Mouse (Mus musculus): ENCODE data around the gene Mvp.

The Mvp gene

DNA sequence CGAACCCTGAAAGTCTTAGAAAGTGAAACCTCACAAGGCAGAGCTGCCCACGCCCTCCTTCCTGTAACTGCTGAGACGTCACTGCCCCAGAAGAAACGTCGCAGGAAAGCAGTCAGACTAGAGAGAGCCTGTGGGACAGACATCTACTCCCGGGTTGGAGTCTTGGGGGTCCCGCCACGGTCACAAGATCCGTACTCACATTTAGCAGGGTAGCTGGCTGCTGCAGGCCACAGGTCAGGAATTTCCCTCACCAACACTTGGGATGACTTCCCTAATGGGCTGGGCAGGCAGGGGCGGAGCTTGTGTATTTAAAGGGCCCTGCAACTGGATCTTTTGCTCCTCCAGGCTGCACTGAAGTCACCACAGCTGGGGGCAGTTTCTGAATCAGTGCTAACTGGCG lies at the start of gene Mvp:
Mvp (minus strand) TSS at position 302 of the 400 bp plus-strand sequence.
- peak in 1 of 2 experiments; percentile 68 for DNase-seq (ENCODE audit: low read depth in 1 of 2, low spot score in 2 of 2)

- no peak for DNase-seq (ENCODE audit: low read depth in 1 of 2, low spot score in 2 of 2)
Measured at GRCm38 (mm10) chr7:127055026-127055585, 40.7 kb upstream of the Mvp start.

GRCm38 (mm10) chr7:127041851-127042672 lies 27.6 kb upstream of the Mvp start, which contains the start of gene Kif22:
TSS of gene Kif22 (minus strand) at chr7:127042471.
- DNase-seq (ENCODE audit: low read depth in 1 of 2, low spot score in 2 of 2): peak; percentile 48 to 81

GRCm38 (mm10) chr7:127031244-127031643 lies 16.8 kb upstream of the Mvp start:
- DNase-seq (ENCODE audit: low read depth in 1 of 2, low spot score in 2 of 2): no peak

DNA sequence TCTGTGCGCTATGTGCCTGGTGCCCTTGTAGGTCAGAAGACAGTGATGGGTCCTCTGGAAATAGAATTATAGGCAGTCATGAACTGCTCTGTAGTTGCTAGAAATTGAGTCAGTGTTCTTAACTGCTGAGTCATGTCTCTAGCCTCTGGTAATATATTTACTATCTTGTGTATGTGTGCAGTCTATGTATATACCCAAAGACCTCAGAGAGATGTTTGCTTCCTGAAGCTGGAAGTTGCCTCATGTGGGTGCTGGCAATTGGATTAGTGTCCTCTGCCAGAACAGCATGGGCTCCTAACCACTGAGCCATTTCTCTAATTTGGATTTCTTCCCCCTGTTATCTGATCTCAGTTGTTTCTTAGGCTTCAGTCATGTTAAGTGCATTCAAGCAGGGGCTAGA lies 15.8 kb upstream of the Mvp start:
- DNase-seq (ENCODE audit: low read depth in 1 of 2, low spot score in 2 of 2): no peak

DNA sequence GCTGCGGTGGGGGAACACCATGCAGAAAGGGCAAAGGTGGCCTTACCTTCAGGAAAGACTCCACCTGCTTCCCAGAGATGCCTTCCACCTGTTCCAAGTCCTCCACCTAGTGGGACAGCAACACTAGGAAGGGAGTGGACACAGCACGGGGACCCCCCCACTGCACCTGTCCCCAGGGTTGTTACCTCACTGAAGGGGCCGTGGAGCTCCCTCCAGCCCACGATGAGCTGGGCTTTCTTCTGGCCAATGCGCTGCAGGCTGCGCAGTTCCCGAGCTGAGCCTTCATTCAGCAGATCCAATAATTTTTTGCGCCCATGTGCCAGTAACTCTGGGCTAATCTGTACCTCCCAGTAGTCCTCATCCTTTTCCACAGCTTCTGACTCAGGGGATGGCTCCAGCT lies 13.5 kb upstream of the Mvp start:
- DNase-seq (ENCODE audit: low read depth in 1 of 2, low spot score in 2 of 2): no peak

- DNase-seq (ENCODE audit: low read depth in 1 of 2, low spot score in 2 of 2): peak; percentile 97 to 98
Measured at GRCm38 (mm10) chr7:127026984-127027726, 12.7 kb upstream of the Mvp start, which contains the start of gene Maz. TSS of gene Maz (minus strand) at chr7:127027037.

GRCm38 (mm10) chr7:127026616-127026983 lies 12.2 kb upstream of the Mvp start:
- DNase-seq (ENCODE audit: low read depth in 1 of 2, low spot score in 2 of 2): no peak

DNA sequence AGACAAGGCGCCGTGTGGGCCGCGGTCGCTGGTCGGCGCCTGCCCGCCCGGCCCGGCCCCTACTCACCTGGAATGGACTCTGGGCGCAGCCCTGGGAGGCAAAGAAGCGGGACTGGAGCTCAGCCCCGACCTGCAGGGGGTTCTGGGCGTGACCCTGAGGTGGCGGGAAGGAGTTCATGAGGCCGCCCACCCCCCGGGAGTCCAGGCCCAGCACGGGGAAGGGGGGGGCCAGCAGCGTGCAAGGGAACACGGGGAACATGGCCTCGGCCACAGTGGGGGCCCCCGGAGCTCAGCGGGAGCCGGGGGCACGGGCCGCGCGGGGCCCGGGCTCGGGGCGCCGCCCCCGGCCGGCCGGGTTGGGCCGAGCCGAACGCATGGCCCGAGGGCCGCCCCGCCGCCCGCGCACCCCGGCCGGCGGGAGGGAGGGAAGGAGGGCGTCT lies 11.8 kb upstream of the Mvp start:
- DNase-seq (ENCODE audit: low read depth in 1 of 2, low spot score in 2 of 2): peak; percentile 18 to 34

DNA sequence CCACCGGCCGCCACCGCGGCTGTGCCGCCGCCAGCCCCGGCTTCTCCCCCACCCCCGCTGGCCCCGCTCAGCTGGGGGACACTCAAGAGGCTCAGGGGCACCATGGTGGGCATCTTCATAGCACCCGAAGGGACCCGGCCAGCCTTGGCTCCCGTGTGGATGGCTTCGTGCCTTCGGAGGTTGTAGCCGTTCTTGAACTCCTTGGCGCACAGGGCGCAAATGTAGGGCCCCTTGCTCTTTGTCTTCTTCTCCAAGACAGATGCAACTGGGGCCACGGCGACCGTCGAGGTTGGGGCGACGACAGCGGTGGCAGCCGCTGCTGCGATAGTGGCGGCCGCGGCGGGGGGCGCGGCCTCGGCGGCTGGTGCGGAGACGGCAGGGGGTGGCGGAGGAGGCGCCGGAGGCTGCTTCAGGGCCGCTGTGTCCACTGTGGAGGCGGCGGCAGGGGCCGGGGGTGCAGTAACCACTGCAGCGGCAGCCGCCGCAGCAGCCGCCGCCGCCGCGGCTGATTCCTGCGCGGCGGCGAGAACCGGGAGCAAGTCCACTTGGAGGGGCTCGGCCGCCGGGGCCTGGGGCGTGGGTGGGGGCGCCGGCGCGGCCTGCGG lies 11.2 kb upstream of the Mvp start:
- no peak for DNase-seq (ENCODE audit: low read depth in 1 of 2, low spot score in 2 of 2)

GRCm38 (mm10) chr7:127024755-127025555 lies 10.5 kb upstream of the Mvp start:
- peak; percentile 42 to 64 for DNase-seq (ENCODE audit: low read depth in 1 of 2, low spot score in 2 of 2)

DNA sequence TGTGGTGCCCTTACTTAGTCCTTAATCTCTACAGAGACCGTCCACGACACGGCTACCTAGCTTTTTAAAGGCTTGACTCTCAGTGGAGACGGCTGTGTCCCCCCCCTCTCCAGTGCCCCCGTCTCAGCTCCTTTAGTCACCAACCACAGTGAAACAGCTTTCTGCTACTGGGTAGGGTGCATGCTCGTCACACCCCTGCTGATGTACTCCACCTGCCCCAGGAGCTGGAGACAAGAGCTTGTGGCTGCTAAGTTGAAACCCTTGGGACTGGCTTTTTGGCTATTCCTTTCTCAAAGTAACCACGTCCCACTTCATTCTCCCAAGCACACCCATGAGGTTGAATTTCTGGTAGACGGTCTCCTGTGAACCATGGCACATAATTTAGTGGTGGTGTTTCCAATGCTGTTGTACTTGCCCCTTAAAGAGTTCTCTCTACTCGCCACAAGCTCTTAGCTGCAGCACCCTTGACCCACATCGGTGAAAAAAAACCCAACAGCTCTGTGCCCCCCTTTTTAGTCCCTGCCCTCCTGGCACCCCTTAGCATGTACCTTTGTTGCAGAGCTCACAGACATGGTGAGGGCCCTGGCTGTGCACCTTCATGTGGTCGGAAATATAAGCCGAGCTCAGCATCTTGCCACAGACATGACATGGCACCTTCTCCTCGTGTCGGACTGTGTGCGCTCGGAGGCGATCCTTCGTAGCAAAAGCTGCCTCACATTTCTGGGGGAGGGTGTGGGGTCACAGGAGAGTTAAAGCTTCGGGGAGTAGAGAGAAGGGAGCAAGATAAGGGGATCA lies 9.7 kb upstream of the Mvp start:
- DNase-seq (ENCODE audit: low read depth in 1 of 2, low spot score in 2 of 2): no peak

- no peak for DNase-seq (ENCODE audit: low read depth in 1 of 2, low spot score in 2 of 2)
Measured at GRCm38 (mm10) chr7:127023272-127023691, 8.9 kb upstream of the Mvp start.

- no peak for DNase-seq (ENCODE audit: low read depth in 1 of 2, low spot score in 2 of 2)
Measured at GRCm38 (mm10) chr7:127022528-127023271, 8.3 kb upstream of the Mvp start.

DNA sequence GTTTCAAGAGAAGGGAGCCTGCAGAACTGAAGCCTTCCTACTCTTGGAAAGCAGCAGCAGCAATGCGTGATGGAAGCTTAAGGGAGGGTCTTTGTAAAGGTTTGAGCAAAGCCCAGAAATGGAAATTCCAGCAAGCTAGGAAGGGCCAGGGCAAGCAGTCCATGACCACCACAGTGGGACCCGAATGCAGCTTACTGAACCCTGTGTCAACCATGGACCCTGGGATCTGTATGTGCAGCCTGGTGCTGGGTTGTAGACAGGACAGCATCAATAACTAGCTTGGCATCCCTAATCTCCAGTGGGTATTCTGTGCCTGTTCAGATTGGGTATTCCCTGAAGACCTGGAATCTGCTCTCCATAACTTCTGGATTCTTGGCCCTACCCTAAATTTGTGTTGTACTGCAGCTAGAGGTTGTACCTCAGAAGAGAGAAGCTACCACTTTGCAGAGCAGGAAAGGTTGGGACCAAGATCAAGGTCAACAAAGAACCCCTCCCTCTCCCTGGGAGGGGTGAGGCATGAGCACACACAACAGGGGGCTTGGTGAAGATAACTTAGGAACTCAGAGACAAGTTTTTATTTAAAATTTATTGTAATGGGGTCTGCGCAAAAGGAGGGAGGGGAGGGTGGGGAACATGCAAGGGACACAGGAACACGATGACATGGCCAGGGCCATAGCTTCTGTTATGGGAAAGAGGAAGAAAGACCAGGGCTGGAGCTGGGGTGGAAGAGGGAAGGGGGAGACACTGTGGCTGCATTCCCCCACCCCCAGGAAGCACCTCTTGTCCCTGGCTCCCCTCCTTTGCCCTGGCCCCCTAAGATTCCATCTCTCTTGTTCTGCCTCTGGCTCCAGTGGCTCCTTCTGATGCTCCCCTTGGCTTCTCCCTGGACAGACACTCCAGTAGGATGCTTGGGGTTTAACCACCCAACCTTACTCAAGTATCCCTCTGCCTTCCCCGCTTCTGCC lies 7.4 kb upstream of the Mvp start:
- DNase-seq (ENCODE audit: low read depth in 1 of 2, low spot score in 2 of 2): no peak

- no peak for DNase-seq (ENCODE audit: low read depth in 1 of 2, low spot score in 2 of 2)
Measured at GRCm38 (mm10) chr7:127020901-127021562, 6.6 kb upstream of the Mvp start, which contains the start of the genes Gm42742 and Prrt2. TSS of gene Gm42742 (minus strand) at chr7:127021097. TSS of gene Prrt2 (minus strand) at chr7:127021211.

- no peak for DNase-seq (ENCODE audit: low read depth in 1 of 2, low spot score in 2 of 2)
Measured at GRCm38 (mm10) chr7:127020491-127020890, 6.1 kb upstream of the Mvp start.
